Mouse (Mus musculus) splenic B cell, adult 2 months (primary cell): Measurements from ENCODE around the gene Lrrc10.
A peak's percentile ranks its signal among the peaks of the same experiment; 100 is the strongest.

Experiments
- DNase-seq: peaks from one replicate; pipeline ENCODE4 v3.0.0-alpha.2; 2011; ENCODE audit warnings: low read depth, low spot score
- H3K27me3 ChIP-seq: 2 replicates; pipeline ENCODE4 v1.6.1; 2012; ENCODE audit warnings: mild to moderate bottlenecking, low read length, moderate library complexity, mixed read lengths; ENCODE audit not compliant: control insufficient read depth, poor library complexity, insufficient read depth, severe bottlenecking
- H3K36me3 ChIP-seq: 2 replicates; pipeline ENCODE4 v1.6.1; 2012; ENCODE audit warnings: mild to moderate bottlenecking, low read length, moderate library complexity, mixed read lengths; ENCODE audit not compliant: control insufficient read depth, poor library complexity, insufficient read depth, severe bottlenecking

Gene Lrrc10

DNA sequence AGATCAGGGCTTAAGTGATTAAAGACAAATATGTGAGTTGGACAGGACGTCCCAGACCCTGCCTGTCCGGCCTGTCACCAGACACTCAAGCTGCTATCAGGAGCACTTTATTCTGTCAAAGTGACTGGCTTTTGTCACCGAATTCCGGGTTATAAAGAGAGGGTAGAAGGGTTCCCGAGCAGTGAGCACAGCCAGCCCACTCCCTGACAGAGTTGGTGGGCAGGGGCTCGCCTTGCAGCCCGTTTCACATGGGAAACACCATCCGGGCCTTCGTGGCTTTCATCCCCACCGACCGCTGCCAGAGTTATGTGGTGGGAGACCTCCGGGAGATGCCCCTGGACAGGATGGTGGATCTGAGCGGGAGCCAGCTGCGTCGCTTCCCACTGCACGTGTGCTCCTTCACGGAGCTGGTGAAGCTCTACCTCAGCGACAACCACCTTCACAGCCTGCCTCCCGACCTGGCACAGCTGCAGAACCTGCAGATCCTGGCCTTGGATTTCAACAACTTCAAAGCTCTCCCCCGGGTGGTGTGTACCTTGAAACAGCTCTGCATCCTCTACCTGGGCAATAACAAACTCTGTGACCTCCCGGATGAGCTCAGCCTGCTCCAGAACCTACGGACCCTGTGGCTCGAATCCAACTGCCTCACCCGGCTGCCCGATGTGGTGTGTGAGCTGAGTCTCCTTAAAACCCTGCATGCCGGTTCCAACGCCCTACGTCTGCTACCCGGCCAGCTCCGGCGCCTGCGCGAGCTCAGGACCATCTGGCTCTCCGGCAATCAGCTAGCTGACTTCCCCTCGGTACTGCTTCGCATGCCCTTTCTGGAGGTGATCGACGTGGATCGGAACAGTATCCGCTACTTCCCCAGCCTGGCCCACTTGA is at the start of gene Lrrc10:
Gene Lrrc10, plus strand, starts transcription at position 167 of the 882 bp plus-strand sequence.
- no peak for DNase-seq

GRCm38 (mm10) chr10:116995584-116996235 is 49.4 kb upstream of the Lrrc10 start:
- no peak for DNase-seq
- no peaks in the 10 kb centered on the region for H3K36me3 ChIP-seq
- H3K27me3 ChIP-seq = no peaks in the 10 kb centered on the region

More for the DNA sequence above, at the start of gene Lrrc10:
- H3K36me3 ChIP-seq = peaks cover 11% of the 10 kb centered on the region
- peaks cover 2% of the 10 kb centered on the region; the same call in 1 of the 2 replicates for H3K27me3 ChIP-seq

GRCm38 (mm10) chr10:116996236-116996600 is 48.9 kb upstream of the Lrrc10 start:
- Histone ChIP-seq H3K36me3 (no peaks in the 10 kb centered on the region), H3K27me3 (no peaks in the 10 kb centered on the region)
- no peak for DNase-seq

- no peaks in the 10 kb centered on the region for H3K36me3 ChIP-seq
- no peaks in the 10 kb centered on the region for H3K27me3 ChIP-seq
- DNase-seq = no peak
Observed at GRCm38 (mm10) chr10:116998716-116999455, 46.3 kb upstream of the Lrrc10 start.

DNA sequence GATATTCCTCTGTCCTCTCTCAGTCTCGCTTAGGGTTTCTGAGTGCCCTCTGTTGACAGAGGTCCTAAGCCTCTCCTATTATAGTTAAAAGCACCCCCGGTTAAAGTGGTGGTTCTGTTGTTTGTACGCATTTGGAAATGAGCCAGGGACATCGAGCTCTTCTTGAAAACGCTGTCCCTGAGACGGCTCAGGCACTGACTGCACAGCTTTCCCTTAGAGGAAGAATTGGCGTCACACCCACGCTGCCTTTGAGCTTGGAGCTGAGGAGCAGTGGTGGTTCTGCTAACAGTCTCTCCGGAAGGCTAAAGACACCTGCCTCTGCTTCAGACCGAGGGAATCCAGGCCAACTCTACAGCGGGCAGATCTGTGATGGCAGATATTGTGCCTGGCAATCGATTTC is 44.2 kb upstream of the Lrrc10 start:
- DNase-seq = no peak
- H3K27me3 ChIP-seq = no peaks in the 10 kb centered on the region

DNA sequence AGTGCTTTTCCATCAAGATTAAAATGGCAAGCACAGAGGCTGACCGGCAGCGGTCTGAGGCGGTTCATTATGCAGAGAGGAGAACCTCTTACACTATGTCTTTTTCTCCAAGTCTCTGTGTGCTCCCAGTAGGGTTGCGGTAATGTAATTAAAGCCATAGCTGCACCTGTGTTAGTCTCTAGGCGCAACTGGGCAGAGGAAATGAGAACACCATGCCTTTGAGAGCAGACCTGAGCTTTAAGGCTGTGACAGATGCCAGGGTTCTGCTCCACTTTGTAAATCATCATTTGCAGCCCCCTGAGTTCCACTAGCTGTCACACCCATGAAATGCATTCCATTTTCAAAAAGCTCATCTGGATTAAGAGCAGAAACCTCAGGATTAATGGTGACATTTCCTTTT is 40.4 kb upstream of the Lrrc10 start:
- Histone ChIP-seq H3K27me3 (no peaks in the 10 kb centered on the region), H3K36me3 (no peaks in the 10 kb centered on the region)
- DNase-seq = no peak

More for the DNA sequence above, 44.2 kb upstream of the Lrrc10 start:
- H3K36me3 ChIP-seq = no peaks in the 10 kb centered on the region

DNA sequence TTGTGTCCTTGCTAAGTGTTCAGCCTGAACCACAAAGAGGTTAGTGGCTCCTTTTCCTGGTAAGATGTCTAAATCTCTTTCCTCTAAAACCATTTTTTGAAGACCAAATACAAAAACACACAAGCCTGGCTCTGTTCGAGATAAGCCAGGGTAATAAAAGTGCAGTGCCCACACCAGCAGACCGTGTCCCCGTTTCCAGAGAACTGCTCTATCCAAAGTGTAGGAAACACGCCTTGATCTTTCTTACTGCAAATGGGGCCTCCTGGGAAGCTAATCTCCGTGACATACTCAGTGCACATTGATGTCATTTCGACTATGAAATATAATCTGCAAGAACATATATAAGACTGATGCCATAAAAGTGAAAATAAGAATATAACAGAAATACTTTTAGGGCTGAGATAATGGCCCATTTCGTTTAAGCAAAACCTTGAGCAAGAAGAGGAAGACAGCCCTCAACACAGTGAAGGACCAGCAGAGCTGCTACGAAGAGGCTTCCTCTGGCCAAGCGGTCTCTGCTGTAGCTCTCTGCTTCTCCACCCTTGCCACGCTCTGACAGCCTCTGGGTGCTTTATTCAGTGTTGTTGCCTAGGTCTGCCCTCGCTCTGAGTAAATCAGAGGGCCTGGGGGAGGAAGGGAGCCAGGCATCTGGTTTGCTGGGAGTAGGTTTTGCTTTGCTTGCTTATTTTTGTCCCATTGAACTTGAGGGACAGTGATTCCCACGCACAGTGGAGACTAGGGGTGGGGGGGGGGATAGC is 39.3 kb upstream of the Lrrc10 start:
- H3K36me3 ChIP-seq = no peaks in the 10 kb centered on the region

GRCm38 (mm10) chr10:117009691-117010090 is 35.5 kb upstream of the Lrrc10 start:
- no peaks in the 10 kb centered on the region for H3K27me3 ChIP-seq
- DNase-seq = no peak
- no peaks in the 10 kb centered on the region for H3K36me3 ChIP-seq

More for the DNA sequence above, 39.3 kb upstream of the Lrrc10 start:
- H3K27me3 ChIP-seq = no peaks in the 10 kb centered on the region
- DNase-seq = no peak

GRCm38 (mm10) chr10:117011047-117011446 is 34.1 kb upstream of the Lrrc10 start:
- DNase-seq = no peak
- Histone ChIP-seq H3K27me3 (no peaks in the 10 kb centered on the region), H3K36me3 (no peaks in the 10 kb centered on the region)

- Histone ChIP-seq H3K27me3 (no peaks in the 10 kb centered on the region; the same call in 1 of the 2 replicates), H3K36me3 (no peaks in the 10 kb centered on the region)
- peak; percentile 26 for DNase-seq
Observed at GRCm38 (mm10) chr10:117013689-117014390, 31.3 kb upstream of the Lrrc10 start.

GRCm38 (mm10) chr10:117014565-117014964 is 30.6 kb upstream of the Lrrc10 start:
- DNase-seq = no peak
- Histone ChIP-seq H3K27me3 (no peaks in the 10 kb centered on the region; the same call in 1 of the 2 replicates), H3K36me3 (no peaks in the 10 kb centered on the region)

- Histone ChIP-seq H3K27me3 (no peaks in the 10 kb centered on the region; the same call in 1 of the 2 replicates), H3K36me3 (no peaks in the 10 kb centered on the region)
- DNase-seq = no peak
Observed at GRCm38 (mm10) chr10:117018281-117018840, 26.8 kb upstream of the Lrrc10 start.

- H3K36me3 ChIP-seq = no peaks in the 10 kb centered on the region
- no peak for DNase-seq
- no peaks in the 10 kb centered on the region; the same call in 1 of the 2 replicates for H3K27me3 ChIP-seq
Observed at GRCm38 (mm10) chr10:117021020-117021754, 24.0 kb upstream of the Lrrc10 start.
